Mouse (Mus musculus) neural tube, embryonic 14.5 days (tissue): ENCODE measurements at regions not wholly inside any gene's neighbourhood (a gene's known extent, or its start where the extent isn't known, plus 50 kb on each side); places are given as distances from the start of the nearest gene placed in this dataset.

Experiments used
- ATAC-seq: fragments of 200-750 bp; cut with Nextera tagmentation; 2 replicates; pipeline ENCODE4 v1.8.0; 2017; ENCODE audit warnings: low read depth, mild to moderate bottlenecking, moderate TSS enrichment, moderate library complexity
- H3K27ac ChIP-seq: fragments of 300-500 bp; sonication (generic); 2 replicates; pipeline ENCODE4 v1.5.1; 2014; ENCODE audit warnings: low read depth, mild to moderate bottlenecking, control low read depth, low read length, moderate library complexity, mixed read lengths
- H3K27me3 ChIP-seq: fragments of 300-500 bp; sonication (generic); 2 replicates; pipeline ENCODE4 v1.6.1; 2014; ENCODE audit warnings: low read length; ENCODE audit not compliant: control insufficient read depth, insufficient read depth
- H3K36me3 ChIP-seq: fragments of 300-500 bp; sonication (generic); 2 replicates; pipeline ENCODE4 v1.6.1; 2014; ENCODE audit warnings: low read length, mixed read lengths; ENCODE audit not compliant: control insufficient read depth, insufficient read depth
- H3K4me1 ChIP-seq: fragments of 300-500 bp; sonication (generic); 2 replicates; pipeline ENCODE4 v1.6.1; 2014; ENCODE audit warnings: low read length; ENCODE audit not compliant: control insufficient read depth, insufficient read depth
- H3K4me2 ChIP-seq: fragments of 300-500 bp; sonication (generic); 2 replicates; pipeline ENCODE4 v1.6.1; 2014; ENCODE audit warnings: mild to moderate bottlenecking, low read depth, low read length, control low read depth
- H3K4me3 ChIP-seq: fragments of 300-500 bp; sonication (generic); 2 replicates; pipeline ENCODE4 v1.5.1; 2014; ENCODE audit warnings: low read depth, low read length, control low read depth, mixed read lengths
- H3K9ac ChIP-seq: fragments of 300-500 bp; sonication (generic); replicated peaks from 2 replicates; pipeline ENCODE4 v1.6.1; 2014; ENCODE audit warnings: low read depth, mild to moderate bottlenecking, control low read depth, low read length, mixed read lengths
- H3K9me3 ChIP-seq: fragments of 300-500 bp; sonication (generic); 2 replicates; pipeline ENCODE4 v1.6.1; 2016; ENCODE audit warnings: low read length; ENCODE audit not compliant: control insufficient read depth
- WGBS: fragments of 180-500 bp; shearing (Covaris S2); extraction: QIAGEN DNeasy Blood & Tissue Kit; methylation state at CpG from one replicate; pipeline ENCODE4 v1.1.7; 2014; 5-methylcytosine and 5-hydroxymethylcytosine counted together

GRCm38 (mm10) chr12:29095406-29096032 is 343.9 kb downstream of the Eipr1 start:
- Histone ChIP-seq H3K4me3 (no peak overlapping the region), H3K27me3 (no peaks in the 10 kb centered on the region), H3K9me3 (no peaks in the 10 kb centered on the region), H3K4me1 (peaks cover 22% of the 10 kb centered on the region), H3K36me3 (no peaks in the 10 kb centered on the region), H3K9ac (no peak overlapping the region), H3K27ac (peak overlapping the region; percentile 82), H3K4me2 (no peak overlapping the region)
- WGBS: 5% methylated on average over 1 of the region's 1 CpGs
- ATAC-seq: peak; percentile 69

GRCm38 (mm10) chr12:29096033-29096913 is 344.7 kb downstream of the Eipr1 start:
- Histone ChIP-seq H3K4me1 (peaks cover 22% of the 10 kb centered on the region), H3K9me3 (no peaks in the 10 kb centered on the region), H3K27me3 (no peaks in the 10 kb centered on the region), H3K9ac (no peak overlapping the region), H3K4me2 (peak overlapping the region; percentile 16), H3K36me3 (no peaks in the 10 kb centered on the region), H3K27ac (peak overlapping the region; percentile 82), H3K4me3 (no peak overlapping the region)
- ATAC-seq: peak; percentile 94
- WGBS: 1% methylated on average over 16 of the region's 16 CpGs

GRCm38 (mm10) chr12:29100042-29100570 is 348.5 kb downstream of the Eipr1 start:
- Histone ChIP-seq H3K27ac (no peak overlapping the region), H3K4me1 (peaks cover 20% of the 10 kb centered on the region), H3K9ac (no peak overlapping the region), H3K36me3 (no peaks in the 10 kb centered on the region), H3K9me3 (no peaks in the 10 kb centered on the region), H3K4me3 (no peak overlapping the region), H3K27me3 (no peaks in the 10 kb centered on the region), H3K4me2 (no peak overlapping the region)
- ATAC-seq: no peak
- WGBS: 67% methylated on average over 3 of the region's 3 CpGs

GRCm38 (mm10) chr12:29106893-29107719 is 355.5 kb downstream of the Eipr1 start:
- no peaks in the 10 kb centered on the region for H3K9me3 ChIP-seq
- no peak overlapping the region for H3K4me2 ChIP-seq
- H3K9ac ChIP-seq: peak overlapping the region; percentile 22; the same call in 1 of the 2 replicates
- no peak overlapping the region for H3K4me3 ChIP-seq
- 47% methylated on average over 16 of the region's 16 CpGs for WGBS
- no peaks in the 10 kb centered on the region for H3K36me3 ChIP-seq
- H3K27ac ChIP-seq: peak overlapping the region; percentile 79
- no peaks in the 10 kb centered on the region for H3K27me3 ChIP-seq
- ATAC-seq: peak; percentile 72
- H3K4me1 ChIP-seq: peaks cover 14% of the 10 kb centered on the region; the same call in 1 of the 2 replicates

- 50% methylated on average over 3 of the region's 3 CpGs for WGBS
- Histone ChIP-seq H3K4me3 (no peak overlapping the region), H3K4me1 (peaks cover 14% of the 10 kb centered on the region; the same call in 1 of the 2 replicates), H3K9ac (peak overlapping the region; percentile 22; the same call in 1 of the 2 replicates), H3K27ac (peak overlapping the region; percentile 79), H3K4me2 (no peak overlapping the region), H3K9me3 (no peaks in the 10 kb centered on the region), H3K36me3 (no peaks in the 10 kb centered on the region), H3K27me3 (no peaks in the 10 kb centered on the region)
- ATAC-seq: no peak
These were observed 356.1 kb downstream of the Eipr1 start for GRCm38 (mm10) chr12:29107720-29108051.

GRCm38 (mm10) chr12:29118336-29118735 is 366.7 kb downstream of the Eipr1 start:
- H3K36me3 ChIP-seq: no peaks in the 10 kb centered on the region
- 77% methylated on average over 2 of the region's 2 CpGs for WGBS
- no peak overlapping the region for H3K4me3 ChIP-seq
- no peak overlapping the region for H3K9ac ChIP-seq
- no peaks in the 10 kb centered on the region for H3K9me3 ChIP-seq
- ATAC-seq: no peak
- H3K4me2 ChIP-seq: no peak overlapping the region
- H3K27ac ChIP-seq: no peak overlapping the region
- H3K27me3 ChIP-seq: no peaks in the 10 kb centered on the region
- H3K4me1 ChIP-seq: 0 out of 2 replicates have a peak, but pooled peaks cover 7% of the 10 kb centered on the region

- peaks cover 19% of the 10 kb centered on the region for H3K4me1 ChIP-seq
- no peak overlapping the region for H3K4me3 ChIP-seq
- H3K27me3 ChIP-seq: no peaks in the 10 kb centered on the region
- H3K9me3 ChIP-seq: no peaks in the 10 kb centered on the region
- no peaks in the 10 kb centered on the region for H3K36me3 ChIP-seq
- H3K27ac ChIP-seq: no peak overlapping the region
- no peak overlapping the region for H3K4me2 ChIP-seq
- no peak for ATAC-seq
- H3K9ac ChIP-seq: no peak overlapping the region
- WGBS: 64% methylated on average over 2 of the region's 2 CpGs
These were observed 369.6 kb downstream of the Eipr1 start for GRCm38 (mm10) chr12:29121159-29121558.

GRCm38 (mm10) chr12:29122931-29123330 is 371.3 kb downstream of the Eipr1 start:
- no peak overlapping the region for H3K4me2 ChIP-seq
- 89% methylated on average over 4 of the region's 4 CpGs for WGBS
- ATAC-seq: no peak

More at GRCm38 (mm10) chr12:29122931-29123330, 371.3 kb downstream of the Eipr1 start:
- Histone ChIP-seq H3K4me3 (no peak overlapping the region), H3K27me3 (no peaks in the 10 kb centered on the region), H3K9ac (no peak overlapping the region), H3K4me1 (peaks cover 25% of the 10 kb centered on the region), H3K27ac (no peak overlapping the region), H3K36me3 (no peaks in the 10 kb centered on the region), H3K9me3 (no peaks in the 10 kb centered on the region)
